Mouse (Mus musculus): ENCODE measurements at regions not wholly inside any gene's neighbourhood (a gene's known extent, or its start where the extent isn't known, plus 50 kb on each side); places are given as distances from the start of the nearest gene placed in this dataset.

DNA sequence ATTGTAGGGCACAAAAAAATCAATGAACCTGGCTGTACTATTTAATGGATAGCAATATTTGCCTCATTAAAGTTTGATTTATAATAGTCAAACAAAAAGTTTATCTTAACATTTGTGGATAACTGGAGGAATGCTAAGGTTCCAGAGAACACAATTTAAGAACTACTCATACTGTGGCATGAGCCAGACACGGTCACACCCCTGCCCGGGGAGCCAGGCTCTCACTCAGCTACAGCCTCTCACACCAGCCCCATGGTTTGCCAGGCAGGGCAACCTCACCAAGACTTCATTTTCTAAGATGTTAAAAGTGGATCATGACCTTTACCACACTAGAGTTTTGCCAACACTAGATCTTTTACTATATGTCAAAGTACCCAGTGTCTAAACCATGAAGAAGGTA lies 319.7 kb upstream of the Nr5a2 start:
- Histone ChIP-seq H3K36me3 (ENCODE audit: control insufficient read depth, insufficient read depth, low read length, poor library complexity, severe bottlenecking) (no peaks in the 10 kb centered on the region), H3K4me1 (ENCODE audit: control insufficient read depth in 2 of 2, insufficient read depth in 2 of 2, low read length in 2 of 2, poor library complexity in 1 of 2) (no peaks in the 10 kb centered on the region), H3K27ac (ENCODE audit: insufficient read depth, low read depth, low read length, poor library complexity, severe bottlenecking) (no peak overlapping the region), H3K9me3 (ENCODE audit: control insufficient read depth, insufficient read depth, low read depth, low read length) (peaks cover 10% of the 10 kb centered on the region), H3K9ac (ENCODE audit: insufficient read depth, low read depth, low read length, poor library complexity, severe bottlenecking) (no peak overlapping the region), H3K4me3 (ENCODE audit: insufficient read depth in 1 of 2, low read depth in 1 of 2, low read length in 2 of 2, poor library complexity in 1 of 2, severe bottlenecking in 1 of 2) (no peak overlapping the region)
- no peak for DNase-seq (ENCODE audit: low read depth, low spot score)
- in situ Hi-C loops (cut with MboI; ENCODE audit: low sequenced_read_pairs in 2 of 2, unreplicated experiment in 2 of 2) = no loop called here
- no peak for TF ChIP-seq ZNF384 (IDR thresholded peaks at IDR 0.05; ENCODE audit: low read depth, low read length)
- TF ChIP-seq MAFK (IDR thresholded peaks at IDR 0.05; ENCODE audit: insufficient read depth, low read depth, low read length) = no peak
- TF ChIP-seq CHD2 (IDR thresholded peaks at IDR 0.05; ENCODE audit: low read depth, low read length) = no peak
- no peak for TF ChIP-seq ZC3H11A (IDR thresholded peaks at IDR 0.05; ENCODE audit: borderline replicate concordance, low read depth, low read length)
- no peak for TF ChIP-seq HCFC1 (IDR thresholded peaks at IDR 0.05; ENCODE audit: borderline replicate concordance, insufficient read depth, low read length)

DNA sequence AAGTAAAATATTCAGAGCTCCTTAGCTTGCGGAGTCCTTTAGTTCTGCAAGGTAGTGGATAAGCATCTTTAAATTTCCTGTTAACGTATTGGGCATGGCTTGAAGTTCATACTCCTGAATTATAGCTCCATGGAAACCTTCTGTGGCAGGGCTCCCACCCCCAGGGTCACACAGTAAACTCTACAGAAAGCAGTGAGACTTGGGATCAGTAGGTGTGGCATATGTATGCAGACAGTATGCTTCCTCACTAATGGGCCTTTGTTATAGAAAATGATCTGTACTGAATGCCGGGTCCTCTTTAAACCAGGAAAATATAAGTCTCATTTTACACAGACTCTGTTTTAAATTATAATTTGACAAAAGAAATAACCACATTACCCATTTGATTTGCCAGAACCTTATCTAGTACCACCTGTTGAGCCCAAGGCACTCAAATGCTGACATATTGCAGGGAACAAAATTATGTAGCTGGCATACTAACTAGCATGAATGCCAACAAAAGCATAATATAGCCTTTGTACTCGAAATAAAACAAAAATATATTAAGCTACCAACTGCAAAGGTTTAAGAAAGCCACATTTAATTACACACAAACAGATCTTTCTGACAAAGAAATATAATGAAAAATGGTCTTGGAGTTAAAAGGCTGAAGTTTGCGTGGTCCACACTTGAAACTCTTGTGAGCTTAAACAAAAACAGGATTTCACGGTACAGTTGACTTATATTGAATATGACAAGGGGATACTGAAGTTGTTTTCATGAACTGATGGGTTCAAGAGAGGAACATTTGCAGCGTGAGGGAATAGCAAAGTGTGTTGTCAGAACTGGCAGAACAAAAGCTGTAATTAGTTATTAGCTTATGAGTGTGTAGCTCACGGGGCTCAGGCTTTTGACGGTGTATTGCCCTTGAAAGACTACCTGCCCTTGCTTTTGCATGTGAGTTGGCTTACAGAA lies 310.7 kb upstream of the Nr5a2 start:
- no peaks in the 10 kb centered on the region for H3K36me3 ChIP-seq (ENCODE audit: control insufficient read depth, insufficient read depth, low read length, poor library complexity, severe bottlenecking)
- 0 out of 2 replicates have a peak, but pooled peaks cover 2% of the 10 kb centered on the region for H3K9me3 ChIP-seq (ENCODE audit: control insufficient read depth, insufficient read depth, low read depth, low read length)
- in situ Hi-C loops (cut with MboI; ENCODE audit: low sequenced_read_pairs in 2 of 2, unreplicated experiment in 2 of 2) = no loop called here
- H3K4me3 ChIP-seq (ENCODE audit: insufficient read depth in 1 of 2, low read depth in 1 of 2, low read length in 2 of 2, poor library complexity in 1 of 2, severe bottlenecking in 1 of 2) = no peak overlapping the region
- no peak overlapping the region for H3K27ac ChIP-seq (ENCODE audit: insufficient read depth, low read depth, low read length, poor library complexity, severe bottlenecking)
- TF ChIP-seq HCFC1 (IDR thresholded peaks at IDR 0.05; ENCODE audit: borderline replicate concordance, insufficient read depth, low read length) (no peak), MAFK (IDR thresholded peaks at IDR 0.05; ENCODE audit: insufficient read depth, low read depth, low read length) (no peak), ZNF384 (IDR thresholded peaks at IDR 0.05; ENCODE audit: low read depth, low read length) (no peak), ZC3H11A (IDR thresholded peaks at IDR 0.05; ENCODE audit: borderline replicate concordance, low read depth, low read length) (no peak), CHD2 (IDR thresholded peaks at IDR 0.05; ENCODE audit: low read depth, low read length) (no peak)
- H3K9ac ChIP-seq (ENCODE audit: insufficient read depth, low read depth, low read length, poor library complexity, severe bottlenecking) = no peak overlapping the region
- DNase-seq (ENCODE audit: low read depth, low spot score) = no peak
- no peaks in the 10 kb centered on the region for H3K4me1 ChIP-seq (ENCODE audit: control insufficient read depth in 2 of 2, insufficient read depth in 2 of 2, low read length in 2 of 2, poor library complexity in 1 of 2)

DNA sequence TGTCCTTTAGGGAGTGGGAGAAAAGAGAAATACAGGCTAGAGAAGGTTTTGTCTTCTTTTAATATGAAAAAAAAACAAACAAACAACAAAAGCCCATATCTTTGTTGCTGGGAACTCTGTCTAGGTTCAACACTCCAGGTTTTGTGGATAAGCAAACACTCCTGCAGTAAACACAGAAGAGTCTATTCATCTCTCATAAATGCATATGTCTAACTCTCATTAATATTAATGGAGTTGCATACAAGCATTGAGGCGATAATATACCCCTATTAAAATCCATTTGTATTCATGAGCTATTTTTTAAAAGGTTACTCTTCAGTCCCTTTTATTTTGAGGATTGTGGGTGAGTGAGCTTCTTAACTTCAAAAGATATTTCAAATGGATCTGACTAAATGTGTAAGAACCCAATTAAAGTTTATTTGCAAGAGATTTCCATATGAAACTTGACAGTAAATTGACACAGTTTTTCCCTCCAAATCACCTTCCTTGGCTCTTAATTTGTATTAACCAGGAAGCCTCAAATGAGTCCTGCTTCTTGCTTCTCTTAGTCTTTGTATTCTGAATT lies 302.6 kb upstream of the Nr5a2 start:
- Histone ChIP-seq H3K9me3 (ENCODE audit: control insufficient read depth, insufficient read depth, low read depth, low read length) (no peaks in the 10 kb centered on the region), H3K36me3 (ENCODE audit: control insufficient read depth, insufficient read depth, low read length, poor library complexity, severe bottlenecking) (no peaks in the 10 kb centered on the region), H3K27ac (ENCODE audit: insufficient read depth, low read depth, low read length, poor library complexity, severe bottlenecking) (no peak overlapping the region), H3K4me3 (ENCODE audit: insufficient read depth in 1 of 2, low read depth in 1 of 2, low read length in 2 of 2, poor library complexity in 1 of 2, severe bottlenecking in 1 of 2) (no peak overlapping the region), H3K9ac (ENCODE audit: insufficient read depth, low read depth, low read length, poor library complexity, severe bottlenecking) (no peak overlapping the region), H3K4me1 (ENCODE audit: control insufficient read depth in 2 of 2, insufficient read depth in 2 of 2, low read length in 2 of 2, poor library complexity in 1 of 2) (no peaks in the 10 kb centered on the region)
- in situ Hi-C loops (cut with MboI; ENCODE audit: low sequenced_read_pairs in 2 of 2, unreplicated experiment in 2 of 2) = no loop called here
- TF ChIP-seq ZNF384 (IDR thresholded peaks at IDR 0.05; ENCODE audit: low read depth, low read length) = no peak
- TF ChIP-seq HCFC1 (IDR thresholded peaks at IDR 0.05; ENCODE audit: borderline replicate concordance, insufficient read depth, low read length) = no peak
- no peak for TF ChIP-seq ZC3H11A (IDR thresholded peaks at IDR 0.05; ENCODE audit: borderline replicate concordance, low read depth, low read length)
- no peak for TF ChIP-seq MAFK (IDR thresholded peaks at IDR 0.05; ENCODE audit: insufficient read depth, low read depth, low read length)
- no peak for TF ChIP-seq CHD2 (IDR thresholded peaks at IDR 0.05; ENCODE audit: low read depth, low read length)
- no peak for DNase-seq (ENCODE audit: low read depth, low spot score)

DNA sequence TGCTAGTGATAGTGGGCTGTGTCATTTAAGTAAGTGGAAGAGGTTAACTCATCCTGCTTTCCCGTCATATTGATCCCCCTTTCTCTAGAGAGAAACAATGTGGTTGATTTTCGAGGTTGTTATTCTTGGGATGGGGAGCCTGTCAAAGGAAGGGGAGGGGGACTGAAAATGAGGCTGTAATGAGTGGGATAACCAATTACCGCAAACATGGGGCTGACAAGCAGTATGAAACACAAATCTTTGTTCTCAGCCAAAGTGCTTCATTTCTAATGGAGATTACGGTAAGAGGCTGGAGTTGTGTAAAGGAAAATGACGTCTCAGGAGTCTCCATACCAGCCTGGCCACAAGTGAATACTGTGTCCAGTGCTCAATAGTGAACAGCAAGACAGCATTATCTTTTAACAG lies 301.9 kb upstream of the Nr5a2 start:
- Histone ChIP-seq H3K36me3 (ENCODE audit: control insufficient read depth, insufficient read depth, low read length, poor library complexity, severe bottlenecking) (no peaks in the 10 kb centered on the region), H3K9me3 (ENCODE audit: control insufficient read depth, insufficient read depth, low read depth, low read length) (no peaks in the 10 kb centered on the region), H3K9ac (ENCODE audit: insufficient read depth, low read depth, low read length, poor library complexity, severe bottlenecking) (no peak overlapping the region), H3K4me3 (ENCODE audit: insufficient read depth in 1 of 2, low read depth in 1 of 2, low read length in 2 of 2, poor library complexity in 1 of 2, severe bottlenecking in 1 of 2) (no peak overlapping the region), H3K27ac (ENCODE audit: insufficient read depth, low read depth, low read length, poor library complexity, severe bottlenecking) (no peak overlapping the region), H3K4me1 (ENCODE audit: control insufficient read depth in 2 of 2, insufficient read depth in 2 of 2, low read length in 2 of 2, poor library complexity in 1 of 2) (no peaks in the 10 kb centered on the region)
- no peak for DNase-seq (ENCODE audit: low read depth, low spot score)
- in situ Hi-C loops (cut with MboI; ENCODE audit: low sequenced_read_pairs in 2 of 2, unreplicated experiment in 2 of 2) = no loop called here
- TF ChIP-seq CHD2 (IDR thresholded peaks at IDR 0.05; ENCODE audit: low read depth, low read length) = no peak
- no peak for TF ChIP-seq HCFC1 (IDR thresholded peaks at IDR 0.05; ENCODE audit: borderline replicate concordance, insufficient read depth, low read length)
- TF ChIP-seq ZC3H11A (IDR thresholded peaks at IDR 0.05; ENCODE audit: borderline replicate concordance, low read depth, low read length) = no peak
- no peak for TF ChIP-seq ZNF384 (IDR thresholded peaks at IDR 0.05; ENCODE audit: low read depth, low read length)
- TF ChIP-seq MAFK (IDR thresholded peaks at IDR 0.05; ENCODE audit: insufficient read depth, low read depth, low read length) = no peak

Measured in ES-E14 (cell line).